Mouse (Mus musculus) G1E (cell line): Measurements from ENCODE around the gene Ptma. TPM values are rescaled to one million over a fixed set of nuclear protein-coding genes. Genes with fewer than 3 reads are reported as not detected.

ENCODE experiments used
- ATAC-seq: 2 replicates; pipeline ENCODE4 v1.8.0; 2016; ENCODE audit warnings: mild to moderate bottlenecking; ENCODE audit not compliant: insufficient number of reproducible peaks, poor library complexity, low FRiP score, severe bottlenecking; ENCODE audit errors: extremely low read depth
- DNase-seq: peaks from one replicate; pipeline ENCODE4 v3.0.0; 2012; ENCODE audit warnings: low spot score
- H3K27me3 ChIP-seq: 2 replicates; pipeline ENCODE4 v1.6.1; 2012; ENCODE audit warnings: mild to moderate bottlenecking, low read length, inconsistent platforms; ENCODE audit not compliant: insufficient read depth
- H3K36me3 ChIP-seq: replicated peaks from 2 replicates; pipeline ENCODE3; 2012; ENCODE audit warnings: mild to moderate bottlenecking, inconsistent platforms
- H3K4me1 ChIP-seq: 2 replicates; pipeline ENCODE4 v1.6.1; 2012; ENCODE audit warnings: low read depth, low read length, inconsistent platforms, mixed read lengths; ENCODE audit not compliant: insufficient read depth
- H3K4me3 ChIP-seq: 2 replicates; pipeline ENCODE4 v1.5.1; 2012; ENCODE audit warnings: low read depth, mild to moderate bottlenecking, inconsistent platforms, low read length, moderate library complexity, mixed read lengths
- H3K9me3 ChIP-seq: replicated peaks from 2 replicates; pipeline ENCODE4 v1.6.1; 2012; ENCODE audit warnings: inconsistent platforms
- CTCF ChIP-seq: IDR thresholded peaks from 2 replicates; pipeline ENCODE4 v1.5.1; 2012; ENCODE audit warnings: low read depth, low read length, inconsistent platforms, mixed read lengths
- GATA1 ChIP-seq: IDR thresholded peaks from 2 replicates; pipeline ENCODE4 v1.6.1; 2012; ENCODE audit warnings: borderline replicate concordance, low read length, inconsistent platforms, mixed read lengths
- GATA2 ChIP-seq: IDR thresholded peaks from 2 replicates; pipeline ENCODE4 v1.6.1; 2012; ENCODE audit warnings: low read depth, low read length, inconsistent platforms, borderline replicate concordance
- POLR2AphosphoS5 ChIP-seq: IDR thresholded peaks from 2 replicates; pipeline ENCODE4 v1.6.1; 2012; ENCODE audit warnings: low read depth, low read length, inconsistent platforms; ENCODE audit not compliant: insufficient replicate concordance
- TAL1 ChIP-seq: conservative IDR thresholded peaks from 2 replicates; pipeline ENCODE4 v1.6.1; 2012; ENCODE audit warnings: low read depth, low read length, inconsistent platforms, mixed read lengths
- polyA plus RNA-seq: library from polyadenylated mRNA; stranded (reverse); fragments of >175 nt; gene quantifications from 2 replicates; pipeline ENCODE4 v1.2.3, GENCODE M21; 2012
- total RNA-seq, 2 experiments: library from RNA; stranded (forward) in 1 of 2; stranded (reverse) in 1 of 2; fragments of 200-1000 nt in 1 of 2; fragments of >200 nt in 1 of 2; fragmentation: Nextera tagmentation in 1 of 2; gene quantifications; 2 replicates each; pipeline ENCODE4 v1.2.3; 2014 to 2017

Gene Ptma
- total and polyA plus RNA-seq, 3 experiments, result 2,671 to 14,052 (median 4,796) TPM

- peak; percentile 19 for ATAC-seq
- no peak for DNase-seq
- Histone ChIP-seq H3K4me3 (peak overlapping the region; percentile 28; the same call in 1 of the 2 replicates), H3K9me3 (no peaks in the 10 kb centered on the region), H3K27me3 (no peaks in the 10 kb centered on the region), H3K4me1 (peaks cover 43% of the 10 kb centered on the region), H3K36me3 (peaks cover 9% of the 10 kb centered on the region)
- TF ChIP-seq GATA2 (no peak), CTCF (no peak), TAL1 (no peak), GATA1 (no peak), POLR2AphosphoS5 (no peak)
Measured at GRCm38 (mm10) chr1:86492095-86493070, 34.1 kb upstream of the Ptma start.

- Histone ChIP-seq H3K27me3 (no peaks in the 10 kb centered on the region), H3K4me3 (no peak overlapping the region), H3K4me1 (peaks cover 46% of the 10 kb centered on the region), H3K9me3 (no peaks in the 10 kb centered on the region), H3K36me3 (peaks cover 9% of the 10 kb centered on the region)
- TF ChIP-seq GATA2 (no peak), CTCF (no peak), TAL1 (no peak), GATA1 (no peak), POLR2AphosphoS5 (no peak)
- ATAC-seq, result no peak
- DNase-seq, result no peak
Measured at GRCm38 (mm10) chr1:86493783-86494182, 32.7 kb upstream of the Ptma start.

GRCm38 (mm10) chr1:86496340-86496739, 30.2 kb upstream of the Ptma start:
- H3K27me3 ChIP-seq, result no peaks in the 10 kb centered on the region
- H3K4me1 ChIP-seq, result peaks cover 51% of the 10 kb centered on the region
- no peak for TF ChIP-seq POLR2AphosphoS5
- no peak for TF ChIP-seq GATA2
- no peak for TF ChIP-seq CTCF
- no peak for TF ChIP-seq TAL1
- TF ChIP-seq GATA1, result no peak
- DNase-seq (no peak), ATAC-seq (no peak)
- no peak overlapping the region for H3K4me3 ChIP-seq
- no peaks in the 10 kb centered on the region for H3K36me3 ChIP-seq
- no peaks in the 10 kb centered on the region for H3K9me3 ChIP-seq

GRCm38 (mm10) chr1:86497361-86497760, 29.2 kb upstream of the Ptma start:
- no peak overlapping the region for H3K4me3 ChIP-seq
- TF ChIP-seq TAL1 (no peak), GATA2 (no peak), POLR2AphosphoS5 (no peak), CTCF (no peak), GATA1 (no peak)
- no peaks in the 10 kb centered on the region for H3K9me3 ChIP-seq

GRCm38 (mm10) chr1:86497986-86498385, 28.5 kb upstream of the Ptma start:
- H3K4me1 ChIP-seq, result peaks cover 51% of the 10 kb centered on the region
- TF ChIP-seq GATA1 (no peak), GATA2 (no peak), CTCF (no peak), TAL1 (no peak), POLR2AphosphoS5 (no peak)
- ATAC-seq, result no peak

More at GRCm38 (mm10) chr1:86497361-86497760, 29.2 kb upstream of the Ptma start:
- H3K27me3 ChIP-seq, result peaks cover 3% of the 10 kb centered on the region; the same call in 1 of the 2 replicates
- DNase-seq, result no peak
- H3K4me1 ChIP-seq, result peaks cover 51% of the 10 kb centered on the region
- no peaks in the 10 kb centered on the region for H3K36me3 ChIP-seq
- no peak for ATAC-seq

GRCm38 (mm10) chr1:86498611-86499010, 27.9 kb upstream of the Ptma start:
- H3K4me1 ChIP-seq, result peaks cover 57% of the 10 kb centered on the region
- H3K36me3 ChIP-seq, result no peaks in the 10 kb centered on the region
- DNase-seq, result no peak
- TF ChIP-seq POLR2AphosphoS5, result no peak
- peaks cover 12% of the 10 kb centered on the region for H3K27me3 ChIP-seq
- H3K4me3 ChIP-seq, result no peak overlapping the region
- no peaks in the 10 kb centered on the region for H3K9me3 ChIP-seq
- ATAC-seq, result no peak

More at GRCm38 (mm10) chr1:86497986-86498385, 28.5 kb upstream of the Ptma start:
- Histone ChIP-seq H3K9me3 (no peaks in the 10 kb centered on the region), H3K36me3 (no peaks in the 10 kb centered on the region), H3K27me3 (peaks cover 6% of the 10 kb centered on the region; the same call in 1 of the 2 replicates), H3K4me3 (no peak overlapping the region)
- no peak for DNase-seq
